Mouse (Mus musculus) testis, adult 2 months (tissue): ENCODE results near the gene AC109138.7. TPM values are rescaled to one million over a fixed set of nuclear protein-coding genes. Genes with fewer than 3 reads are reported as not detected.

Experiments used
- H3K27ac ChIP-seq: fragments of 200-500 bp; 2 replicates; pipeline ENCODE4 v1.5.1; 2012; ENCODE audit warnings: low read depth, low read length; ENCODE audit not compliant: control insufficient read depth, insufficient read depth
- H3K27me3 ChIP-seq: fragments of 200-500 bp; 2 replicates; pipeline ENCODE4 v1.6.1; 2012; ENCODE audit warnings: mild to moderate bottlenecking, low read length, moderate library complexity; ENCODE audit not compliant: control insufficient read depth, insufficient read depth
- H3K36me3 ChIP-seq: fragments of 200-500 bp; 2 replicates; pipeline ENCODE4 v1.6.1; 2012; ENCODE audit warnings: mild to moderate bottlenecking, low read length; ENCODE audit not compliant: control insufficient read depth, insufficient read depth
- H3K4me1 ChIP-seq: fragments of 200-500 bp; 2 replicates; pipeline ENCODE4 v1.6.1; 2012; ENCODE audit warnings: low read length; ENCODE audit not compliant: control insufficient read depth, insufficient read depth
- H3K4me3 ChIP-seq: fragments of 200-500 bp; 2 replicates; pipeline ENCODE4 v1.5.1; 2012; ENCODE audit warnings: low read depth, mild to moderate bottlenecking, low read length, moderate library complexity, mixed read lengths; ENCODE audit not compliant: control insufficient read depth
- CTCF ChIP-seq: fragments of 200-500 bp; IDR thresholded peaks from 2 replicates; pipeline ENCODE4 v1.5.1; 2012; ENCODE audit warnings: low read depth, mild to moderate bottlenecking, inconsistent platforms, low read length, moderate library complexity; ENCODE audit not compliant: control insufficient read depth, insufficient read depth, insufficient replicate concordance
- POLR2A ChIP-seq: fragments of 200-500 bp; IDR thresholded peaks from 2 replicates; pipeline ENCODE4 v1.6.1; 2012; ENCODE audit warnings: low read depth, mild to moderate bottlenecking, inconsistent platforms, low read length, moderate library complexity; ENCODE audit not compliant: control insufficient read depth
- polyA plus RNA-seq: library from polyadenylated mRNA; depleted of rRNA; stranded (reverse); fragments of >200 nt; gene quantifications from 2 replicates; pipeline ENCODE4 v1.2.3, GENCODE M21; 2012

AC109138.7 gene
- polyA plus RNA-seq, 1 experiment, result 3.0 TPM

DNA sequence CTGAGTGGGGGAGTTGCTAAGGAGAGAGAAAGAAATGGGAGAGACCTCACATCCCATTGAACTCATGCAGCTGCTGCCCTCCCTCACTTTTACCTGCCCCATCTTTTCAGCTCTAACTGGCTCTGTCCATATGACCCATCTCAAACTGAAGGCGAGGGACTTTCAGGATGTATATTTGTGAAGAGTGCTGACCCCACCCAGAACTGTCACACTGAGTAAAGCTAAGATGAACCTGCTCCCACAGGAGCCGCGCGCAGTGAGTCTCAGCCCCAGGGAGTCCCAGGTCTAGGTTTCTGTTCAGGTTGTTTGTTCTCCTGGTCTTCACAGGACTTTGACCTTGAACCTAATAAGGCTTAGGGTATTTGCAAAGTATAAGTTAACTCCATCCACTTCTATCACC lies 14.7 kb downstream of the AC109138.7 start:
- Histone ChIP-seq H3K27ac (no peak overlapping the region), H3K4me1 (peaks cover 12% of the 10 kb centered on the region), H3K36me3 (no peaks in the 10 kb centered on the region; the same call in 1 of the 2 replicates), H3K4me3 (no peak overlapping the region), H3K27me3 (no peaks in the 10 kb centered on the region)
- TF ChIP-seq POLR2A, result no peak
- no peak for TF ChIP-seq CTCF

DNA sequence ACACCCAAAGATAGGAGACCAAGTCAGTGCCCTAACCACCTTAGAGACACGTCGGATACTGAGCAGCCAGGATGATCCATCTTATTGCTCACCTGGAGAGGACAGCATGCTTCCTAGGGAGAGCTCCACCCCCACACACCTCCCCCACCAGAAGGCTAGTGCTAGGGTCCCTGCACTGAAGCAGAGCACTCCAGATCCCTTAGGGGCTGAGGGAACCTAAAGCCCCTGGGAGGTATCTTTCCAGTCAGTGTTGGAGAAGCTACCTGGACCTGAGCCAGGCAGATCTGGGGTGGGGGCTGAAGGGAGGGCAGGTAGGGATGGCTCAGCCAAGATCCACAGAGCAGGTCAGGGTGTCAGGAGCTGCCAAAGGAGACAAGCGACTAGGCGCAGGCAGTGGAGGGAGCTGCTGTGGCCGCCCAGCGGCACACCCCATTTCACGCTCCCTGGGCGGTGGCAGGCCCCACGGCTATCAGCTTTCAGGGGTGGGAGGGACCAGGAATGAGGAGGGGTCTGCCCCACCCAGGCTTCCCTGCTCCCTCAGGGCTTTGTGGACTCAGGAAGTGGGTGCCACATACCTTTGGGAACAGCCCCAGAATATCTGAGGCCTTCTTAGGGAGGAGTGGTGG lies 15.4 kb downstream of the AC109138.7 start:
- H3K4me1 ChIP-seq, result peaks cover 12% of the 10 kb centered on the region
- no peak for TF ChIP-seq CTCF
- no peak for TF ChIP-seq POLR2A
- H3K27me3 ChIP-seq, result no peaks in the 10 kb centered on the region
- H3K27ac ChIP-seq, result no peak overlapping the region
- H3K36me3 ChIP-seq, result no peaks in the 10 kb centered on the region; the same call in 1 of the 2 replicates
- no peak overlapping the region for H3K4me3 ChIP-seq

DNA sequence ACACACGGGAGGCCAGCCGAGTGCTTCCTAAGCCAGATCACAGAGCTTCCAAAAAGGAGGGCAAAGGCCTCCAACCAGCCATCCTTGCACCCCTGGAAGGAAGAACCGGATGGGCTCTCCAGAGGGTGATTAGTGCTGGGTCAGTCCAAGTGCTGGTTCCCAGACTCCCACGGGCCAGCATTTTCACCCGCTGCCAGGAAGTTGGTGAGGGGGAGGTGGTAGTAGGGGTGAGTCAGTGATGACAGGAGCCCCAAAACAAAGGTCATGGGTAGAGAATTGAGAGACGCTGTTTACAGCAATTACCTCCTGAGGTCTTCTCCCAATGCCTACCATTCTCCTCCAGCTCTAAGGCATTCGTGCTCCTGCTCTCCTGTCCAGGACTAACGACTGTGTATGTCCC lies 16.3 kb downstream of the AC109138.7 start:
- H3K4me3 ChIP-seq, result no peak overlapping the region
- H3K27ac ChIP-seq, result no peak overlapping the region
- TF ChIP-seq POLR2A (no peak), CTCF (no peak)
- H3K36me3 ChIP-seq, result no peaks in the 10 kb centered on the region; the same call in 1 of the 2 replicates
- H3K4me1 ChIP-seq, result peaks cover 12% of the 10 kb centered on the region
- H3K27me3 ChIP-seq, result no peaks in the 10 kb centered on the region

DNA sequence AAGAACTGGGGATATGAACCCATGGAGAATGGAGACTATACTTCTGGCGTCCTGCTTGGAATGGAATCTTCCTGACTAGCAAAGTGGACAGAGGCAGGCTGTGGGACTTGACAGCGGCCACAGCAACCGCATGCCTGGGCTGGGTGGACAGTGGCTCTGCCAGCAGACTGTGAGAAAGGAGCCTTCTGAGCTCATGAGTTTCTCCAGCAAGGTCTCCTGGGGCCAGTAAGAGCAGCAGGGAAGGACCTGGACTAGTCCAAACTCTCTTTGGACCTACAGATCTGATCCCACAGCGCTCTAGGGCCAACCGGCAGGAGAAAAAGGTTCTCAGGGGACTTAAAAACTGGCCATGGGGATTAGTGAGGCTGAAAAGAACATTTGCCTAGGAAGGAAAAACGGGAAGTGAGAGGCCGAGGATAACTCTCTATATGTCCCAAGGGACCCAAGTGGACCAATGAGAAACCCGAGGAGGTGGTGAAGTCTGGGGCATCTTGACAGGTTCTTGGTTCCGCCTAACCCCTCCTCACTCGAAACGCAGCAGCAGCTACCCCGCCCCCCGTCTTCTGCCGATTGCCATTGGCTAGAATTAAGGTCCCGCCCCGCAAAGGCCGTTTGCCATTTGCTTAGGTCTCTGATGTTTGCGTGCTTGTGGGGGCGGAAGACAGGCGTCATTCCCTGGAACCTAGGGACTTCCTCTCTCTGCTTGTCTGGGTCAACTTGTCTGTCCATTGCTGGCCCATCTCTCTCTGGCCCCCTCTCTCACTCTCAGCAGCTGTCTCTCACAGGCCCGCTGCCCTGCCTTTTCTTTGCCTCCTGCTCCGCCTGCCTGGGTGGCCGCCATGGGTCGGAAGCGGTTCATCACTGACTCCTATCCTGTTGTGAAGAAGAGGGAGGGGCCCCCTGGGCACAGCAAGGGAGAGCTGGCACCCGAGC lies 17.4 kb downstream of the AC109138.7 start, which contains the start of gene Pold4:
Gene Pold4, plus strand, starts transcription at position 647 of the 933 bp plus-strand sequence.
- no peak for TF ChIP-seq CTCF
- TF ChIP-seq POLR2A, result peak; percentile 51; the same call in 1 of the 2 replicates
- Histone ChIP-seq H3K4me1 (peaks cover 12% of the 10 kb centered on the region), H3K27ac (peak within 1 kb of the TSS; percentile 69), H3K36me3 (no peaks in the 10 kb centered on the region; the same call in 1 of the 2 replicates), H3K4me3 (peak within 1 kb of the TSS; percentile 44), H3K27me3 (no peaks in the 10 kb centered on the region)

DNA sequence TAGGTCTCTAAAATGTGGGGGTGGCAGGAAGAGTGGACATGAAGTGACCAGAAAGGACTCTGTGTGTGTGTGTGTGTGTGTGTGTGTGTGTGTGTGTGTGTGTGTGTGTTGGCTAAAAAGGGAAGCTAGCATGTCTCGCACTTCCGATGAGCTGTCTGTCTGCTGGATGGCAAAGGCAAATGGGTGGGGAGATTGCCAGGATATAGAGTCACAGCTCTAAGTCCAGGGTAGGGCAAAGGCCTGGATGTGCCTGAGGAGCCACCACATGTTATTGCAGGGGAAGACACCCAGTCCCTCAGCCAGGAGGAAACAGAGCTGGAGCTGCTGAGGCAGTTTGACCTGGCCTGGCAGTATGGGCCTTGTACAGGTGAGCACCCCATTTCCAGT lies 18.0 kb downstream of the AC109138.7 start:
- H3K27ac ChIP-seq, result no peak overlapping the region
- TF ChIP-seq POLR2A (no peak), CTCF (no peak)
- H3K4me3 ChIP-seq, result peak overlapping the region; percentile 44; the same call in 1 of the 2 replicates
- no peaks in the 10 kb centered on the region for H3K27me3 ChIP-seq
- peaks cover 12% of the 10 kb centered on the region for H3K4me1 ChIP-seq
- H3K36me3 ChIP-seq, result no peaks in the 10 kb centered on the region

DNA sequence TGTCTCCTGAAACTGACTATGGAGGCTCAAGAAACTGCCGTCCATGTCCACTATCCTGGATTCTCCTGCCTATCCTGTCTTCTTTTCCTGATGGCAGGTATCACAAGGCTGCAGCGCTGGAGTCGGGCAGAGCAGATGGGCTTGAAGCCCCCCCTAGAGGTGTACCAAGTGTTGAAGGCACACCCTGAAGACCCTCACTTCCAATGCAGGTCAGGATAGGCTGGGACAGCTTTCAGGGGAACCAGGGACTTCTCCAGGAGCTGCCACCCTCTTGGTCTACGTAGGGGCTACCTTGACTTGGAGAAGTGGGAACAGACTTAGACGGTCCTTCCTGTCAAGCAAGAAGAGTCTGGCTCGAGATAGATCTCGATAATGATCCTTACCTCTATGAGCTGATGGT lies 18.5 kb downstream of the AC109138.7 start:
- TF ChIP-seq CTCF (no peak), POLR2A (no peak)
- H3K36me3 ChIP-seq, result no peaks in the 10 kb centered on the region
- H3K27ac ChIP-seq, result no peak overlapping the region
- H3K4me1 ChIP-seq, result peaks cover 12% of the 10 kb centered on the region
- H3K27me3 ChIP-seq, result no peaks in the 10 kb centered on the region
- no peak overlapping the region for H3K4me3 ChIP-seq

DNA sequence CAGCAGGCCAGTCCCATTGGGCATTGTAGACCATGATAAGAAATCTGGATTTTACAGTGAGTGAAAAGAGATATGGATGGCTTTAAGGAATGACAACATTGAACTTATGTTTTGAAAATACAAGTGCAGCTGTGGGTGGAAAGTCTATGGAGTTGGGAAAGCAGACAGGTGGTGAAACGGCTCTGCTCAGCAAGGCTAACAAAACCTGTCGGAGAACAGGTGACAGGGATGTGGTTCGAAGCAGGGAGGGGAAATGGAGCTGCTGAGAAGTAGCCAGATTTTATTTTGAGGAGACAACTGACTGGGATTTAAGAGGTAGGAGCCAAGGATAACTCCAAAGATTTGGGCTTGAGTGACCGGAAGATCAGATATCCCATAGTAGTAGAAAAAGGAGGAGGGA lies 20.4 kb downstream of the AC109138.7 start:
- H3K27ac ChIP-seq, result no peak overlapping the region
- H3K4me1 ChIP-seq, result peaks cover 12% of the 10 kb centered on the region
- no peak for TF ChIP-seq POLR2A
- no peak overlapping the region for H3K4me3 ChIP-seq
- no peaks in the 10 kb centered on the region for H3K27me3 ChIP-seq
- H3K36me3 ChIP-seq, result no peaks in the 10 kb centered on the region
